Mouse (Mus musculus): Measurements from ENCODE around the gene Kctd10.

Kctd10 gene

DNA sequence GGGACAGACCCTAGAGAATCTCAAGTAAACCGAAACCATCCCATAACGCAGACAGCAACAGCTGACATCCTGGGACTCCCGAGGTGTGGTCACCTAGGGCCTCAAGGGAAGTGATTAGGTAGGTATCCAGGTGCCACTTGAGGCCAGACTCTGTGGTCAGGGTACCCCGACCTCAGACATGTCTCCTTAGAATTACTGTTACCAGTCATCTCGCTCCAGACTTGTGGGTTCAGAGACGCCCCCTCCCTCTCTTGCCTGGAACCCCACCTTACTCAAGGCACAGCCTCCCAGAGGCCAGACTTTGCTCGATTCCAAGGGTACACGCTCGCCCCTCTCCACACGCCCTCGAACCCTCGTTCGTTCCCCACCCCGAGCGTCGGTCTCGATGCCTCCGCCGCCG is 545 bp downstream of the Kctd10 start:
- DNase-seq (ENCODE audit: low read depth, low spot score), result peak; percentile 61

- DNase-seq (ENCODE audit: low read depth, low spot score), result peak; percentile 32
Measured at GRCm38 (mm10) chr5:114378936-114379335, 1.4 kb downstream of the Kctd10 start.

DNA sequence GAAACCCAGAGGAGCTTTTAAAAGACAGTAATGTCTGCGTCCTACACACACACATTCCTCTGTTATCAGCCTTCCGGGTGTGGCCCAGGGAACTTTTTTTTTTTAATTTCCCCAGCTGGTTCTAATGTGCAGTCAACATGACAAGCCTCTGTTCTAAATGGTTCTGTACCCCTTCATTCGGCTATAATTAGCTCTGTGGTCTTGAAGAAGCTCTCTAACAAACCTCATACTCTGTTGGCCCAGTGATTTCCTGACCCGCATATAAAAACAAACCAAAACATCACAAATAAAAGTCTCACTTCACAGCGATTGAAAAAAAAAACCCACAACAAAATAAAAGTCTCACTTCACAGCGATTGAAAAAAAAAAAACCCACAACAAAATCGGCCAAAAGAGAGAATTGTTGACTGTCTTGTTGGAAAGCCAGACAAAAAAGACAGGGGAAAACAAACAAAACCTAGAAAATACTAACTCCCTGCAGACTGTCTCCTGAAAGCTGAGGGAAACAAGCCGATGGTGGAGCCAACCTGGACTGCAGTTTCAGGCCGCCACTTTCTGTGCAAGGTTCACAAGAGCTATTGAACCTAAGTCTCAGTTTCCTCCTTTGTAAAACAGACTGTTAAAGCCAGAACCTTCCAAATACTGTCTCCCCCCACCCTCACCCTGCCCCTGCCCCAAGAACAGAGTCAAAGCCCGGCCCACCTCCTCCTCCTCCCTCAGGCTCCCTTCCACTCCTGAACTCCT is 2.0 kb downstream of the Kctd10 start:
- DNase-seq (ENCODE audit: low read depth, low spot score), result peak; percentile 62

- DNase-seq (ENCODE audit: low read depth, low spot score), result no peak
Measured at GRCm38 (mm10) chr5:114374409-114375213, 5.7 kb downstream of the Kctd10 start.

- DNase-seq (ENCODE audit: low read depth, low spot score), result no peak
Measured at GRCm38 (mm10) chr5:114373581-114373980, 6.7 kb downstream of the Kctd10 start.

DNA sequence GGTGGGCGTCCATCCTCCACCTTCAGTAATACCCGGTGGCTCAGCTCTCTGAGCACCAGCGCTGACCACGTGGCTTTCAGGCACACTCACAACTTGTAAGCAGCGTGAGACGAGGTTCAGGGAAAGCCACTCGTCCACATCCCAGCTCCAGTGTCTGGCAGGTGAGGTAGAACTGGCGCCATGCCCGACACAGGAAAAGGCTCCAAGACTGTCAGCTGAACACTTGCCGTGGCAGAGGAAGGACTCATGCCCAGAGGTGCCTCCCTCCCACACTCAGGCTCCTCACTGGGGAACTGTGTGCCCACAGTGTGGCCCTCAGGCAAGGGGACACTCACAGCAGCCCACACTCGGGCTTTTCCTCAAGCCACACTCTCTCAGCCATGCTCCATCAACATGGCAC is 7.1 kb downstream of the Kctd10 start:
- no peak for DNase-seq (ENCODE audit: low read depth, low spot score)

GRCm38 (mm10) chr5:114372565-114372964 is 7.7 kb downstream of the Kctd10 start:
- no peak for DNase-seq (ENCODE audit: low read depth, low spot score)

DNA sequence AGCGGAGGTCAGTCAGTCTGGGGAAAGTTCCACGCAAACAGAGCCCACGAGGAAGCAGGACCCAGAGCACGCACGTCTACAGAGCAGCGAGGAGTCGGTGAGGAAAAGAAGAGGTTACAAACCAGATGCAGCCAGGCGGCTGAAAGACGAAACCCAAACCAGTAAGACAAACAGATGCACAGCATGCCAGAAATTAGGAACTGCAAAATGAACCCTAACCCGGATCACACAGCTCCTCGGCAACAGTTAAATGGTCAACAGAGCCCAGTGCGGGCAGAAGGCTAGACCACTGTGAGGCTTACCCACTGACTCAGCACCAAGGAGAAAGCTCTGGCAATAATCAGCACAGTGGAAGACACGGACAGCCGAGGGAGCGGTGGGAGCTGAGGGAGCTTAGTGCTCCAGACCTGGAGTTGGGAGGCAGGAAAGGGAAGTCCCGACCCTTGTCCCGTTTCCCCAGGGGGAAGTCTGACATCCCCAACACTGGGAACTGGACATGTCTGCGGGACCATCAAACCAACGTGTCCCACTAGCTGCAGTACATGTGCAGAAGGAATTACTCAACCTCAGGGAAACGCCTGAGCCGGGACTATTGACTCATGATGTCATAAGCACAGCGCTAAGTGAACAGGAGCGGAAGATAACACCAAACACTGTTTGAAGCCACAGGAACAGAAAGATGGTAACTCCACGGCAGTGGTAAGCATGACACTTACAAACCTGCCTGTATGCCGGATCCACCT is 8.4 kb downstream of the Kctd10 start:
- no peak for DNase-seq (ENCODE audit: low read depth, low spot score)

DNA sequence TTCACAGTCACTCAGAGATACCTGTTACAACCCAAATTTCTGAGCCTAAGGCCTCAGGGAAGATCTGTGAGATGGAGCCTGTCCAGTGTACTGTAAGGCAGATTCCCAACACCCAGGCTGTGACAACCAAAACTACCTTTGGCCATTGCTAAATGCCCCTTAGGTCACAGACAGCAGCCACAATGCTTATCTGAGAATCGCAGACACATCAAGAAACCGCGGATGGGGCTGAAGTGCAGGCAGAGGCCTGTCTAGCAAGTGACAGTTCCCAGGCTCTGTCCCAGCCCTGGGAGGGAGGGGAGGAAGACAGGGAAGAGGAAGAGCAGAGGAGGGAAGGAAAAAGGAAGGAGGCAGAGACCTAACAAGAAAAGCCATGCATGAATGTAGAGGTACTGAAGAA is 9.0 kb downstream of the Kctd10 start:
- no peak for DNase-seq (ENCODE audit: low read depth, low spot score)

DNA sequence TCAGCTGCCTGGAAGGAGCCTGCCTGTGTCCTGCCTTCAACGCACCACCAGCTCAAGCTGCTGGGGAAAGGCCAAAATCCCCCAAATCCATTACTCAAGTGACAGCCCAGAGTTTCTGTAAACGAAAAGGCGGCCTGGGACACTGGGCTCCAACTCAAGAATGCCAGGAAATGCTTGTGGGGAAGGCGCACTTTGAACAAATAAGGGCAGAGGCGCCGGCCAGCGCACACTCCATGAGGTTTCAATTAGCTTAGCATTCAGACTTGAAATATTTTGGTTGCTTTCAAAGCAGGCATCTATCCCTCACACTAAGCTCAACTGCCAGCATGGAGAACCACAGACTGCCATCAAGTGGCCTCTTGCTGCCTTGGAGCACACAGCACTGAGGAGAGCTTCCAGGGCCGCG is 9.9 kb downstream of the Kctd10 start:
- no peak for DNase-seq (ENCODE audit: low read depth, low spot score)

- DNase-seq (ENCODE audit: low read depth, low spot score), result no peak
Measured at GRCm38 (mm10) chr5:114369921-114370320, 10.4 kb downstream of the Kctd10 start.

DNA sequence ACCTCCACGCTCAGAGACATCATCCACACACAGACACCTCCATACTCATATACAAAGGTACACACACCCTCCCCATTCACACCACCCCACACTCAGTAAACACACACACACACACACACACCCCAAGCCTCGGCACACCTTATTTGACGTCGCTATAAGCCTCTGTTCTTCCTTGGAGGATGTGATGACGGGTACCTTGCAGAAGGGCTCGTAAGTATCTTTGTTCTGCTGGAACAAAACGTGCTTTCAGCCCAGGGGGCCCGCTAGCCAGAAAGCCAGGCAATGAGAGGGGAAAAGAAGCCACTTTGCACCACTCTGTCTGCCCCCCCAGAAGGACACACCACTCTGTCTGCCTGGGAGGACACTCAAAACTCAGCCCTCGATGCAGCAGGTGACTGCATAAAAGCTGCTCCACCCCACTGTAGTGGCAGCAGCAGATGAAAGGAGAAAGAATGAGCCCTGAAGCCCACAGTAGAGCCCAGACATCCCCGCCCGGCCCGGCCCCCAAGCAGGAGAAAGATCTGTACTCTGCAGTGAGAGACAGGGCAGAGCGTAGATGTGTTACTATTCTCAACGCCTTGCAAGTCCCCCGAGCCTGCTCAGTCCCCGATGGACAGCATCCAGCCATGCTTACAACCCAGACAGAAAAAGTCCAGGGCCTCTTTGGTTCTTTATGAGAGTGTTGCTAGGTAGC is 11.4 kb downstream of the Kctd10 start:
- DNase-seq (ENCODE audit: low read depth, low spot score), result no peak

- no peak for DNase-seq (ENCODE audit: low read depth, low spot score)
Measured at GRCm38 (mm10) chr5:114368121-114368520, 12.2 kb downstream of the Kctd10 start.

DNA sequence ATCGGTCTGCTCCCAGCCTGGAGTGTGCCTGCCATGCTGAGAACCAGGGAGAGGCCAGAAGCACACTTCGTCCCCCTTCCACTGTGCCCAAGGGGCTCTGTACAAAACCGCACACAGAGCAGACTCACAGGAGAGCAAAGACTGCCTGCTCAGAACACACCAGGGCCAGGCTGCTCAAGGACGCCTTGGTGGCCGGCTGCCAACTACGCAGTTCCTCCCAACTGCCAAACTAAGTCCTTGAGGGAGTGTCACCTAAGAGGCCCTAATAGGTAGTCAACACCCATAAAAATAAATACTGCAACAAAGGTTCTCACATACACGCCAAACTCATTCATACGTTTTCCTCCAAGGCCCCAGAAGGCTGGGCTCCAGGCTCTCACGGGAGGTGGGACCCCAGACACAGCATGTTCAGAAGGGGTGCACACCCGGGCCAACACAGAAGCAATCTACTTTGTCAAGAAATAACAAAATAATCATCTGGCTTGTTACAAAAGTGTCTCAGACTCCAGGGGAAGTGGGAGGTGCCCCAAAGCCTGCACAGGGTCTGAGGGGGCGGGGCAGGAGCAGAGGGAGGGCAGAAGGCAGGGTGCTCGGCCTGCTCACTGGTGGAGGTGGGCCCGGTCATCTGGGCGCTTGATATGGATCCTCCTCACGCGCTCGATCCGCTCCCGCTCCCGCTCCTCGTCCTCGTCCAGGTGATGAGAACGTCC is 15.1 kb downstream of the Kctd10 start:
- DNase-seq (ENCODE audit: low read depth, low spot score), result no peak

- DNase-seq (ENCODE audit: low read depth, low spot score), result no peak
Measured at GRCm38 (mm10) chr5:114360968-114361367, 19.3 kb downstream of the Kctd10 start.

GRCm38 (mm10) chr5:114359586-114359985 is 20.7 kb downstream of the Kctd10 start:
- no peak for DNase-seq (ENCODE audit: low read depth, low spot score)

DNA sequence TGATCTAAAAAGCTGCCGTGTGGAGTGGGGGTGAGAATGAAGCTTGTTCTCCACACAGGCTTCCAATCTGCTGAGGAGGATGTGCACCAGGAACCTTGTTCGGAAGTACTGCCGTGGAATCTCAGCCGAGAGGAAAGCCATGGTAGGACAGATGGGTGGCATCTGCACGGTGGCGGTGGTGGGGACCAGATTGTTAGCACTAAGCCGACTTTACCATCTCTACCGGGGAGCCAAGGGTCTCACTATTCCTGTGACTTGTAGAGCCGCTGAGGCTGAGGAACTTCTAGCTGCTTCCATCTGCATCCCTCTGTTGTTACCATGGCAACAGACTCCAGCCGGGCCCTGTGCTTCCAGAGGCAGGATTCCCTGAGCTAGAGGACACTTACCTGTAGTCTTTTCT is 21.5 kb downstream of the Kctd10 start:
- no peak for DNase-seq (ENCODE audit: low read depth, low spot score)

DNA sequence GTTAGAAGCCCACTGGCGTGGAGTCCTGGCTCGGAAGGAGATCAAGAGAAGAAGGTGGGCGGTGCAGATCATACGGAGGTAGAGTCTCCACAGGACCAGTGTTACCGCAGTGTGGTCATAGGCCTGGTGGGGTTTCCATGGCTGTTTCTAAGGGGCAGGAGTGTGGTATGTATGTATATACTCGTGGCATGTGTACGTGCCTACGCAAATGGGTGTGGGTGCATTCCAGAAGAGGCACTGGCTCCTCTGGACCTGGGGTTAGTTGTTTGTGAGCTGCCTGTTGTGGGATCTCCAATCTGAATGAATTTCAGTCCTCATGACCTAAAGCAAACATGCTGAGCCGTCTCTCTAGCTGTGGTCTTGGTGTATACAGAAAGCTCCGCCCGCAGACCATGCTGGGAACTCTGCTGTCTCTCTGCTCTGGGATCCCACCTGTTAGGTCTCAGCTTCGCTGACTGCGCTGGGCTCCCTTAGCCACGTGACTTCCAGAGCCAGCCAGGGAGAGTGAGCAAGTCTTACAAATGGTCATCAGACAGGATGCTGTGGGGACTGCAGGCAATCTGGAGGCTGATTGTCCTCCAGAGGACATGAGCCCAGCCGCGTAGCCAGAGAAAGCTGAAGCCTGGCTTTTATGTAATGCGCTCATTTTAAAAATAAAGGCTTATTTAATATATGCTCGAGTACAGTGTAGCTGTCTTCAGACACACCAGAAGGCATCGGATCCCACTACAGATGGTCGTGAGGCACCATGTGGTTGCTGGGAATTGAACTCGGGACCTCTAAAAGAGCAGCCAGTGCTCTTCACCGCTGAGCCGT is 23.2 kb downstream of the Kctd10 start:
- DNase-seq (ENCODE audit: low read depth, low spot score), result no peak

DNA sequence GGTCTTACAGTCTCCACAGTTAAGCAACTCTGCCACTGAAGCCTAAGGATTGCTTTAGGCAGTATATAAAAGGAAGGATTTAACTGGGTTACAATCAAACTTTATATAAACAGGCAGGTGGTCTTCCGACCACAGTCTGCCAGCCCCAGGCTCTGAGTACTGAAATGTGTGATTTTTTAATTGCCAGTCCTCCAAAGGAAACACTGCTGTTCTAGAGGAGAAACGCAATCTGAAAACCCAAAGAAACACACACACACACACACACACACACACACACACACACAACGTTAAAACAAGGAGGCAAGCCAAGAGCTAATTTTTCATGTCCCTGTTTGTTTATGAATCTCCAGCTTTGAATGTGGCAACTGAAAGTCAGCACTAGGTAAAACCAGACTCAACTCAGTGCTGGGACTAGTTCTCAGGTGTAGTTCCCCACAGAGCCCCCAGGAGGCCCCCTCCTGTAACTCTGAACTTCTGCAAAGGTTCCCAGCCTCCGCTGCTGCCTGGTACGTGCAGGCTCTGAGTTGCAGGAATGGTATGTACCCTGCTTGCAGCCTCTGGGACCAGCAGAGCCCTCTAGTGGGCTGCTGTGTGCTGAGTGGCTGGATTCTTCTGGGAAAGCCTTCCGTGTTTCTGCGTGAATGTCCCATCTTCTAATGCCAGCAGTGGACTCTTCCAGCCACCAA is 23.9 kb downstream of the Kctd10 start:
- peak; percentile 58 for DNase-seq (ENCODE audit: low read depth, low spot score)

- DNase-seq (ENCODE audit: low read depth, low spot score), result peak; percentile 38
Measured at GRCm38 (mm10) chr5:114351490-114351889, 28.8 kb downstream of the Kctd10 start.
